Mouse (Mus musculus) liver, embryonic 14.5 days (tissue): ENCODE measurements at regions not wholly inside any gene's neighbourhood (a gene's known extent, or its start where the extent isn't known, plus 50 kb on each side); places are given as distances from the start of the nearest gene placed in this dataset.

ENCODE experiments used
- ATAC-seq: fragments of 200-750 bp; cut with Nextera tagmentation; 2 replicates; pipeline ENCODE4 v1.8.0; 2017; ENCODE audit warnings: moderate number of reproducible peaks, mild to moderate bottlenecking, moderate library complexity; ENCODE audit not compliant: insufficient read depth
- DNase-seq, 3 experiments: peaks; one replicate each; pipeline ENCODE4 v3.0.0-alpha.2; 2012 to 2013; ENCODE audit warnings: low read depth in 3 of 3, low spot score in 3 of 3
- H3K27ac ChIP-seq: fragments of 300-500 bp; sonication (generic); 2 replicates; pipeline ENCODE4 v1.5.1; 2014; ENCODE audit warnings: moderate library complexity, mild to moderate bottlenecking, control low read depth, inconsistent platforms
- H3K27me3 ChIP-seq: fragments of 300-500 bp; sonication (generic); 2 replicates; pipeline ENCODE4 v1.6.1; 2014; ENCODE audit warnings: mild to moderate bottlenecking, low read length, moderate library complexity; ENCODE audit not compliant: control insufficient read depth, insufficient read depth
- H3K36me3 ChIP-seq: fragments of 300-500 bp; sonication (generic); replicated peaks from 2 replicates; pipeline ENCODE4 v1.6.1; 2014; ENCODE audit warnings: low read depth; ENCODE audit not compliant: control insufficient read depth, insufficient read depth
- H3K4me1 ChIP-seq, 2 experiments: fragments of 200-500 bp in 1 of 2; fragments of 300-500 bp in 1 of 2; sonication (generic) in 1 of 2; replicated peaks; 2 replicates each; pipeline ENCODE4 v1.6.1; 2012 to 2014; ENCODE audit warnings: antibody characterized with exemption in 1 of 2, inconsistent platforms in 1 of 2, low read length in 1 of 2; ENCODE audit not compliant: control insufficient read depth in 2 of 2, insufficient read depth in 2 of 2
- H3K4me2 ChIP-seq: fragments of 300-500 bp; sonication (generic); 2 replicates; pipeline ENCODE4 v1.6.1; 2014; ENCODE audit warnings: low read depth, mild to moderate bottlenecking, control low read depth, moderate library complexity
- H3K4me3 ChIP-seq, 2 experiments: fragments of 200-500 bp in 1 of 2; fragments of 300-500 bp in 1 of 2; sonication (generic) in 1 of 2; 2 replicates each; pipeline ENCODE4 v1.5.1; 2012 to 2014; ENCODE audit warnings: low read depth in 2 of 2, low read length in 2 of 2, mild to moderate bottlenecking in 2 of 2, control low read depth in 1 of 2, inconsistent platforms in 1 of 2, moderate library complexity in 1 of 2; ENCODE audit not compliant: insufficient read depth in 1 of 2
- H3K9ac ChIP-seq: fragments of 300-500 bp; sonication (generic); replicated peaks from 2 replicates; pipeline ENCODE4 v1.6.1; 2014; ENCODE audit warnings: mild to moderate bottlenecking, control low read depth, moderate library complexity
- H3K9me3 ChIP-seq: fragments of 300-500 bp; sonication (generic); 2 replicates; pipeline ENCODE4 v1.6.1; 2016; ENCODE audit warnings: low read length, mixed read lengths; ENCODE audit not compliant: control insufficient read depth
- CTCF ChIP-seq: IDR thresholded peaks from 2 replicates; pipeline ENCODE4 v1.5.1; 2016; ENCODE audit warnings: antibody characterized with exemption, low read depth, control low read depth
- EP300 ChIP-seq: IDR thresholded peaks from 2 replicates; pipeline ENCODE4 v1.6.1; 2016; ENCODE audit warnings: antibody characterized with exemption, low read depth
- WGBS: fragments of 180-500 bp; shearing (Covaris S2); extraction: QIAGEN DNeasy Blood & Tissue Kit; methylation state at CpG from one replicate; pipeline ENCODE4 v1.1.7; 2014; ENCODE audit not compliant: insufficient replicate concordance; 5-methylcytosine and 5-hydroxymethylcytosine counted together

DNA sequence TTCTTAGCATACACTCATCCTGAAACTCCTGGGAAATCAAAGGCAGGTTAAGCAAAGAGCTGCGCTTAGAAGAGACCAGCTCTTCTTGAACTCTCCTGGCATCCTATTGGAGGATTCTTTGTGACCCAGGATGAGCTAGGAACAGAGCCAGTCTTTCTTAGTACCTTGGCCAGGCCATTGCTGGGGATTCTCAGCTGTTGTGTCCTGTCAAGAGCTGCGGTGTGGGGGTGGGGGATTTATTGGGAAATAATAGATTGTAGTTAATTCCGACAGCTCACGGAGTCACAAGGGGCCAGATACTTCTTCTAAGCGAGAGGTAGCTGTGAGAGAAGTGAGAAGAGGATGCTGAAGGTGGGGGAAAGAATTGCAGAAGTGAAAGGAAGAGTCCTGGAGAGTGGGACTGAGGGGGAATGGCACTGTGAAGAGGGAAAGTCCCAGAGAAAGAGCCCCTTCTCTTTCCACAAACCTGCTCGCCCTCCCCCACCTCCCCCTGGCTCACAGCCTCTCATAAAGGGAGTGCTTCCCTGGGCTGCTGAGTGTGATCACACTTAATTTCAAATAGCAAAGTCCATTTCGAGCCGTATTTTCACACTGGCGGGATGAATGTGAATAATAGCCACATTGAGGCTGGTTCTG, 129.8 kb downstream of the Gm5426 start:
- H3K27ac ChIP-seq, result no peak overlapping the region
- no peak for DNase-seq
- H3K9me3 ChIP-seq, result no peaks in the 10 kb centered on the region
- no peaks in the 10 kb centered on the region for H3K4me1 ChIP-seq
- H3K36me3 ChIP-seq, result no peaks in the 10 kb centered on the region
- no peak overlapping the region for H3K4me2 ChIP-seq
- H3K9ac ChIP-seq, result no peak overlapping the region
- H3K27me3 ChIP-seq, result no peaks in the 10 kb centered on the region
- ATAC-seq, result no peak
- TF ChIP-seq EP300, result no peak
- no peak for TF ChIP-seq CTCF
- no peak overlapping the region for H3K4me3 ChIP-seq
- 63% methylated on average over 9 of the region's 9 CpGs for WGBS

DNA sequence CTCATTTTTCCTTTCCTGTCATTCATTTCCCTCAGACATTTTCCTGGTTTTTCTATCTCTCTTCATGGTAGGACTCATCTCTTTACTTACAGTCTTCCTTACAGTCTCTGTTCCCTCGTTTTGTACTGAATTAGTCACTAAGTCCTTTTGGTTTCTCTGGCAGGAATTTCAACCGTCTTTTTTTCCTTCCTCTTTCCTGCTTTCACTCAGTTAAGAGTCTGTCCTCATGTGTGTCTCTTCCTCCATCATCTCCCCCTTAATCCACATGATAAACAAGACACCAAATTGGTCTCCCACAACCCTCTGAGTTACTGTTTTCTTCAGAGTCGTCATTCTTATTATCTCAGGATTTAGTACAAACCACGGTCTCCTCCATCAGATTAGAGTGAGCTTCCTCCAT, 131.2 kb downstream of the Gm5426 start:
- Histone ChIP-seq H3K27me3 (no peaks in the 10 kb centered on the region), H3K9ac (no peak overlapping the region), H3K4me2 (no peak overlapping the region), H3K36me3 (no peaks in the 10 kb centered on the region), H3K4me3 (no peak overlapping the region), H3K9me3 (no peaks in the 10 kb centered on the region), H3K27ac (no peak overlapping the region), H3K4me1 (no peaks in the 10 kb centered on the region)
- ATAC-seq (no peak), DNase-seq (no peak)
- 23% methylated on average over 4 of the region's 4 CpGs for WGBS
- TF ChIP-seq CTCF (no peak), EP300 (no peak)

- TF ChIP-seq CTCF (no peak), EP300 (no peak)
- H3K27ac ChIP-seq, result no peak overlapping the region
- DNase-seq (peak in 1 of 3 experiments; percentile 9), ATAC-seq (no peak)
- no peak overlapping the region for H3K9ac ChIP-seq
- 50% methylated on average over 7 of the region's 7 CpGs for WGBS
- H3K4me1 ChIP-seq, result no peaks in the 10 kb centered on the region
- no peak overlapping the region for H3K4me3 ChIP-seq
- no peak overlapping the region for H3K4me2 ChIP-seq
- H3K27me3 ChIP-seq, result no peaks in the 10 kb centered on the region
- no peaks in the 10 kb centered on the region for H3K9me3 ChIP-seq
- no peaks in the 10 kb centered on the region for H3K36me3 ChIP-seq
These were observed 137.4 kb downstream of the Gm5426 start for GRCm38 (mm10) chr10:96273607-96274365.

GRCm38 (mm10) chr10:96280149-96280548, 143.7 kb downstream of the Gm5426 start:
- H3K9ac ChIP-seq, result no peak overlapping the region
- DNase-seq (no peak), ATAC-seq (no peak)
- no peaks in the 10 kb centered on the region for H3K4me1 ChIP-seq
- H3K4me3 ChIP-seq, result no peak overlapping the region
- H3K27ac ChIP-seq, result no peak overlapping the region
- no peaks in the 10 kb centered on the region for H3K36me3 ChIP-seq
- H3K27me3 ChIP-seq, result no peaks in the 10 kb centered on the region
- H3K9me3 ChIP-seq, result no peaks in the 10 kb centered on the region
- no peak overlapping the region for H3K4me2 ChIP-seq
- TF ChIP-seq CTCF, result no peak
- TF ChIP-seq EP300, result no peak
- 77% methylated on average over 6 of the region's 6 CpGs for WGBS

DNA sequence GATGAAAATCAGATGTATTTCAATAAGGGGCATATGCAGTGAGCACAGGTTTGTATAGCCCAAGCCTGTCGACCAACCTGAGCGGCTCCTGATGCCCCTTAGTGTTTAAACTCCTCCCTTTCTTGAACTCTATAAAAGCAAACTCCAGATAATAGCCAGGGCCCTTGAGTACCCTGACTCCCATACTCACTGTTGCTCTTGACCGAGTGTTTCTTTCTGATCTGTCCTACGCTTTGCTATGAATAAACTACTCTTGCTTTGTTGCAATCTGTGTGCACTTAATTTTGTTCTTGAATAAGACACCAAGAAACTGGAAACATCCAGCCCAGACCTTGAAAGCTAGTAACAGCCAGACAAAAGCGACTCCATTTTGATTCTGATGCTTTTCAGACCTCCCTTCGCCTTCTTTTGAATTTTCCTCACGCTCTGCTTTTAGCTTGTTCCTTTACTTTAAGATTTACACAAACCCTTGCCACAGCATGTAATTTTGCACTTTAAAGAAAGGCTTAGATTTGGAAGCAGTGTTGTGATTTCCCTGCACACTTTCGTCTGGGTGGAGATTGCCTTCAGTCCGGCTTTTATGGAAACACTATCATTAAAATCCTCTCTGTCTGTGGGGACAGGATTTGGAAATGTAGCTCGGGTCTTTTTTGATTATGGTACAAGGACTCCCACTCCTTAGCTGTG, 149.1 kb downstream of the Gm5426 start:
- Histone ChIP-seq H3K36me3 (no peaks in the 10 kb centered on the region), H3K9ac (no peak overlapping the region), H3K27me3 (no peaks in the 10 kb centered on the region), H3K9me3 (no peaks in the 10 kb centered on the region), H3K4me3 (no peak overlapping the region), H3K27ac (no peak overlapping the region), H3K4me1 (no peaks in the 10 kb centered on the region), H3K4me2 (no peak overlapping the region)
- 63% methylated on average over 10 of the region's 10 CpGs for WGBS
- TF ChIP-seq CTCF (no peak), EP300 (no peak)
- ATAC-seq (no peak), DNase-seq (no peak)
